Mouse (Mus musculus) right cerebral cortex, postnatal 14 days (tissue): Measurements from ENCODE around the gene Rdm1.

Source experiments
- DNase-seq: peaks from one replicate; pipeline ENCODE4 v3.0.0; 2022

Gene Rdm1

DNA sequence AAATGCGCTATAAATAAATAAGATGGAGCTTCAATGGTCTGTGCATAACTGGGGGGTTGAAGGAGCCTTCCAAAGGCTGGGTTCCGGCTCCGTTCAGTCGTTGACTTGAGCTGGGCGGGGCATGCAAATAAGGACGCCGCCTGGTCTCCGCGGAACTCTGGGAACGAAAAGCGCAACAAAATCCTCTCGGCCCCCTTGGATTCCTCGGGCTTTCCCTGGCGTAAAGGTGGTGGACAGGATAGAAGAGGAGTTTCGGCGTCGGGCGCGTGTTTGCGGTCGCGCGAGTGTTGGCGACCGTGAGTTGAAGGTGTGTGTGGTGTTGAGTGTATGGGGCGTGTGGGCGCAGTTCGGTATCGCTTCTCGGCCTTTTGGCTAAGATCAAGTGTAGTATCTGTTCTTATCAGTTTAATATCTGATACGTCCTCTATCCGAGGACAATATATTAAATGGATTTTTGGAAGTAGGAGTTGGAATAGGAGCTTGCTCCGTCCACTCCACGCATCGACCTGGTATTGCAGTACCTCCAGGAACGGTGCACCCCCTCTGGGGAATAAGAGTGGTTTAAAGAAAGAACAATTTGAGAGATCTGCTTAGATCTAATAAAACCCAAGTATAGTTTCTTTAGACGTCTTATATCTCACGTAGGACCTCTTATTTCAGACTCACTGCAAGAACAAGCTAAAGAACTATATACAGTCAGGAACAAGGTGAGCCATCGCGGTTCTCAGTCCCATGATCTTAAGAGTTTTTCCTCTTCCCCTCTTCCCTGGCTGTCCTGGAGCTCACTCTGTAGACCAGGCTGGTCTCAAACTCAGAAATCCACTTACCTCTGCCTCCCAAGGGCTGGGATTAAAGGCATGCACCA is 31.1 kb downstream of the Rdm1 start:
- peak; percentile 77 for DNase-seq

DNA sequence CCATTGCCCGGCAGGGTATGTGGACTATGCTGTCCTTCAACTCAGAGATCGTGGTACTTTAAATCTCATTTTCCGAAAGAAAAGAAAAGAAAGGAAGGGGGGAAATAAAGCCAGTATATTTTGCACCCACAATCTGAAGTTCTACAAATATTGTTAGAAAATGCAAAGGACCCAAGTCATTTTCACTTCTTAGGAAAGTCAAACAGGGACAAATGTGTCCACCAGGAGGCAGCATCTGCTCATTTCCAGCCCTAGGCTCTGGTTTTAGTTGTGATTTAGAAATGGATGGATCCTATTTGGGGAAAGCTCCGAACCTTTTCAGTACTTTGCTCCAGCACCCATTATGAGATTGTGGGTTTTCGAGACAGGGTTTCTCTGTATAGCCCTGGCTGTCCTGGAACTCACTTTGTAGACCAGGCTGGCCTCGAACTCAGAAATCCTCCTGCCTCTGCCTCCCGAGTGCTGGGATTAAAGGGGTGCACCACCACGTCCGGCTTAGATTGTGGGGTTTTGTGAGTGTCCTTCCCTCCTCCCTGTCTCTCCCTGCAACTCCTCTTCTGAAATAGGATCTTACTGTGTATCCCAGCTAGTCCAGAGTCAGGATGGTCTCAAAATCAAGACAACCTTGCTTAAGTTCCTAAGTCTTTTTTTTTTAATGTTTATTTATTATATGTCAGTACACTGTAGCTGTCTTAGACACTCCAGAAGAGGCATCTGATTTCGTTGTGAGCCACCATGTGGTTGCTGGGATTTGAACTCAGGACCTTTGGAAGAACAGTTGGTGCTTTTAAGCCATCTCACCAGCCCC is 32.0 kb downstream of the Rdm1 start:
- DNase-seq, result peak; percentile 59

DNA sequence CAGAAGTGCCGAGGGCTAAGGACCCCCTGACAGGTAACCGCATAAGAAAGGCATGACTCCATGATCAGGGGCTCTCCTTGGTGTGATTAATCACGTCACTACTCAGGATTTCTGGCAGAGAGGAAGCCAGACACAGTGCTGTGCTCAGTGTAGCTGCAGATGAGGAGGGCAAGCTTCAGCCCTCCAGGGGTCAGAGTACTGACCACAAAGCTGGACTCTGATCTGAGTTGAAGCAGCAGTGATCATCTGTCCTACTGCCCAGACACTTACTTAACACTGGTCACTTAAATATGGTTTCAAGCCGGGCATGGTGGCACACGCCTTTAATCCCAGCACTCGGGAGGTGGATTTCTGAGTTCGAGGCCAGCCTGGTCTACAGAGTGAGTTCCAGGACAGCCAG is 34.2 kb downstream of the Rdm1 start:
- DNase-seq, result no peak

DNA sequence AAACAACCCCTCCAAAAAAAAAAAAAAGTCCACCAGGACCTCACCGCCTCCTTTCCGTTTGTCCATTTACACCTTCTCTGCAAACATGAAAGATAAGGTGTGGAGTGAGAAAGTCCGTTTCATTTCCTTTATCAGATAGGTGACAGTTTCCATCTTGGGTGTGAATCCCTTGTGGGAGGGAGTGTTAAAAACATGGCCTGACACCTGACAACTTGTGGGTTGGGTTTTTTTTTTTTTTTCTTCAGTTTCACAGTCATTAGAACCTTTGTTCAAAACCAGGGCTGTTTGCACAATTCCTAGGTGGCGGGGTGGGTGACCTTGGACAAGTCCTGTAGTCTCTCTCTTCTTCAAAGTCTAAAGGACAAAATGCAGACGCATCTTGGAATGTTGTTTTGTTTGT is 34.8 kb downstream of the Rdm1 start:
- DNase-seq, result no peak

DNA sequence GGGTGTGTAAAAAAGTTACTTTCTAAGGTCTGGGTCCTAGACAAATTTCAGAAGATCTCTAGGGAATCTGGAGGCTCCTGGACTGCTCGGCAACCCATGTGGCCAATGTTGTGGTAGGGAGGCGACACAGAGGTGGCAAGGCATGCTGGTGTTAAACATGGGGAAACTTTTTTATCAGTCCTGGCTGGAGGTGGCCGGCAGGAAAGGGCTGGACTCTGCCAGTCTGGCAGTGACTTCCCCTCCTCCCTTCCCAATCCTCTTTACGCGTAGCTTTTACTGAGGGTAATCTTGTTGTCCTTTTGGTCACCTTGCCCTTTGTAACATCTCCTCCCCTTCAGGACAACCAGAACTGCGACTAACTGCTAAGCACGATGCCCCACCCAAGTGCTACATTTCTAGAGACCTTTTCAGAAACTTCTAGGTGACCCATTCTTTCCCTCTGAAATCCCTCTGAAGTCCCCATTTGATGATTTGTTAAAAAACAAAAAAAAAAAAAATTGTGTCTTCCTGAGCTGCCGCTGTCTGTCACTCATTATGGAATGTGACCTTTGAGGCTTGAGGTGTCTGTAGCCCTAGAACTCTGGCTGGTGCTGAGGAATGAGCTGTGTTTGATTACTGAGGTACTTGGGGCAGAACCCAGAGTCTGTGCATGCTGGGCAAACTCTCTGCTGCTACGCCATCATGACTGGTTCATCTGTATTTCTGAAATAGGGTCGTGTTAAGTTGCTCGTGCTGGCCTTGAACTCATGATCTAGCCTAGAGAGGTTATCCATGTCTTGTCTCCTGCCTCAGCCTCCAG is 36.4 kb downstream of the Rdm1 start:
- no peak for DNase-seq

DNA sequence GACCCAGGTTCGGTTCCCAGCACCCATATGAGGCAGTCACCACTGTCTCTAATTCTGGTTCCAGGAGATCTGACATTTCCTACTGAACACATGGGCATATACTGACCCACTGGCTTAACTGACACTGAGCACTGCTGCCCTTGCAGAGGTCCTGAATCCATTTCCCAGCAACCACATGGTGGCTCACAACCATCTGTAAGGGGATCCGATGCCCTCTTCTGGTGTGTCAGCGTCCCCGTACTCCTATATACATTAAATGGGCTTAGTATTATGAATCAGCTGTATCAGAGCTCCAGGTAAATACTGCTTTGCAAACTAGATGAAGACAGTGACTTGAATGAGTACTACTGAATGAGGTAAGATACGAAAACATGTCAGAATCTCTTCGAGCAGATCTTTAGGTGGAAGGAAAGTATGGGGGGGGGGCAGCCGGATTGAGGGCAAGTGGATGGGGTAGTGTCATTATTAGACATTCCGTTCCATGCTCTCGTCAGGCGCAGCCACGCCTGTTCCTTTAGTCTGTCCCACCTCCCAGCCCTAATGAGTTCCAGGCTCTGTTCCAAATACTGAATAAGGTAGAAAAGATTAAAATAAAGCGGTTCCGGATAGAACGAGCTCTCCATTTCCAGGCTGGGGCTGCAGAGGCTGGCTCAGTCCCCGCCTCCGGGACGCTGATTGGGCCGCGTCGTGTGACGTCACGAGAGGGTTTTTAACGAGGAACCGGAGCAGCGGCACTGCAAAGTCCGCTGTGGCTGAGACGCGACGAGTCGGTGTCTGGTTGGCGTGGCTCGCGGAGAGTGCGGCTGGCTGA is 38.0 kb downstream of the Rdm1 start, which contains the start of gene Arl4d:
Gene Arl4d (plus strand): TSS at position 717 of the 811 bp plus-strand sequence.
- DNase-seq, result peak; percentile 95

DNA sequence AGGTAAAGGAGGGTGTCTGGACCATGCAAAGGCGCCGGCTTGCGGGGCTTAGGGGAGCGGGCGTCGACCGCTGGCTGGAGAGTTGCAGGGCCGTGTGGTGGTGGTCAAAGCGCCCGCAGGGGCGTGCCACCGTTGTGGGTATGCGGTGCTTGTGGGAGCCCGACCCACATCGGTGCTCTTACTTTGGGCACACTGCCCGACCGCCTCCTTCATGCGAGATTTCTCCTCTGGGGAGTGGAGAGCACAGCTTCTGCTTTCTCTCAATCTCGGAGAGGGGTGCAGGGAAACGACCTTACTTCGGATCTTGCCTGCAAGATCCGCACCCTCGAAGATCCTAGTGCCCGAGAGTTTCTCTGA is 38.6 kb downstream of the Rdm1 start:
- peak; percentile 68 for DNase-seq

DNA sequence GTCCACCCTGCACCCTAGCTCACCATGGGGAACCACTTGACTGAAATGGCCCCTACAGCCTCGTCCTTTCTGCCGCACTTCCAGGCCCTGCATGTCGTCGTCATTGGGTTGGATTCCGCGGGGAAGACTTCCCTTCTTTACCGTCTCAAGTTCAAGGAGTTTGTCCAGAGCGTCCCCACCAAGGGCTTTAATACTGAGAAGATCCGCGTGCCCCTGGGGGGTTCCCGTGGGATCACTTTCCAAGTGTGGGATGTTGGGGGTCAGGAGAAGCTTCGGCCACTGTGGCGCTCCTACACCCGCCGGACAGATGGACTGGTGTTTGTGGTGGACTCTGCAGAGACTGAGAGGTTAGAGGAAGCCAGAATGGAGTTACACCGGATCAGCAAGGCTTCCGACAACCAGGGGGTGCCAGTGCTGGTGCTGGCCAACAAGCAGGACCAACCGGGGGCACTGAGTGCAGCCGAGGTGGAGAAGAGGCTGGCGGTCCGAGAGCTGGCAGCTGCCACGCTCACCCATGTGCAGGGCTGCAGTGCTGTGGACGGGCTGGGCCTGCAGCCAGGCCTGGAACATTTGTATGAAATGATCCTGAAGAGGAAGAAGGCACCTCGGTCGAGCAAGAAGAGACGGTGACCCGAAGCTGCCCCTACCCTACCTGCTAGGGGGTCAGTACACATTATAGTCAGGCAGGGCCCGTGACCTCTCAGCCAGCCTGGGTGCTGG is 39.8 kb downstream of the Rdm1 start:
- no peak for DNase-seq

DNA sequence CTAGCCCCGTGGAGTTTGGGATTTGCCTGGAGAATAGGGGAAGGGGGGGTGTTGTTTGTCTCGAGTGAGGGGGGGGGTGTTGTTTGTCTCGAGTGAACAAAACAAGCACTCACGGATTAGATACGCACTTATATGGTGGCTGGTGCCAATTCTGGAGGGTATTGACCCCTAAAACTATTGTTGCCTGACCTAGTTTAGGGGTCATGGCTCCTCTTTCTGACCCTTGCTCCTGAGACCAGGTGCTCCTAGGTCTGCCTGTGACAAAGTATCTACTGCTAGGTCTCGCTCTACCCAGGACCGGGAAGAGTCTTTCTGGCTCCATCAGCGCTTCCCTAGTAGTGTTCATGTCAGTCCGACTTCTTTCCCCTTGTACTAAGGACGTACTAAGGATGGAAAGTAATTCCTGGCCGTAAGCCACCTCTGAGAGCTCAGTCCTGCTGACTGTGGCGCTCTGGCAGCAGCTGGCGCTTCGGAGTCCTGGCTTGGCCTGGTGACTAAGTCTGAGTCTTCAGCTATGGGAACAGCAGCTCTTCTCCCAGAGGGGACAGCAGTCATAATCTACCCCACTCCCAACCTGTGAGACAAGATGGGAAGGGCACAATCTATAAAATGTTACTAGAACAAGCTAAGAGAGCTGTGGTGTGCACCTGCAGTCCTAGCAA is 41.0 kb downstream of the Rdm1 start:
- DNase-seq, result peak; percentile 54

DNA sequence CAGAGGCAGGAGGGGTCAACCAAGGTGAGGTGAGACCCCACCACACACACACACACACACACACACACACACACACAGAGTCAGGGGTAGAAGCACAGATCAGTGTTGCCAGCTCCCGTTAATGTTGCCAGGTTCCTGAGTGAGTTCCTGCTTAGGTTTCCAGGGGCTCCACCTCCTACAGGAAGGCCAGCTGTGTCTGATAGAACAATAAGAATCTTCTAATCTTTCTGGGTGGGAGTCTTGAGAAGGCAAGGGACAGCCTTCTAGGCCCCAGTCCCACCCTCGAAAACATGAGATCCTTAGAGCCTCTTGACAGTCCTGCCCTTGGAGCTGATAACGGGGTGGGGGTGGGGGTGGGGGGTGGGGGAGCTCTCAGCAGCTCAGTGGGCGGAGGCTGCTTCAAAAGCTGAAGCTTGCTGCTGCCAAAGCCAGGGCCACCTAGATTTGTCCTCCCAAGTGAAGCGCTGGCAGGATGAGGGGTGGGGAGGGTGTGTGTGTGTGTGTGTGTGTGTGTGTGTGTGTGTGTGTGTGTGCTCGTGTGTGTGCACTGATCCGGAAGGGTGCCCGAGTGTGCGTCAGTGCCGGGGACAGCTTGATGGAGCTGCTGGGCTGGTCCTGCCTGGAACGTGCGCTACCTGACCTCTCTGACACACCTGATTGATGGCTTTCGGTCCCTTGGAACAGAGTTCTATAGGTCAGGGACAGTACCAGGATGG is 41.7 kb downstream of the Rdm1 start:
- peak; percentile 32 for DNase-seq

DNA sequence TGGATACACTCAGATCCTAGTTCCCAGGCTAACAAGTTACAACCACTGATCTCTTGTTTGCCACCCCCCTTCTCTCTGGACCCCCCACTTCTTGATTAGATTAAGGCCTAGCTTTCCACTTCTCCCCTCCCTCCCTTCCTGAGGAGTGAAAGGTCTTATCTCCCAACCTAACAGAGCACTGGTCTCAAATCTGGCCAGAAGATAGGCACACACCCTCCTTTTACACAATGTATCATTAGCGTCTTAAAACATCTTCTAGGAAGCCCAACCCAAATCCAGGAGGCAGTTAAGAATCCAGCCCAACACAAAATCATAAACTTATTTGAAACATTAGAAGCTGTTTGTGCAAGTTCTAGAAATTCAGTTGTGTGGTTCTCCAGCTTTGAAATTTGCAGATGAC is 43.3 kb downstream of the Rdm1 start:
- DNase-seq, result no peak

DNA sequence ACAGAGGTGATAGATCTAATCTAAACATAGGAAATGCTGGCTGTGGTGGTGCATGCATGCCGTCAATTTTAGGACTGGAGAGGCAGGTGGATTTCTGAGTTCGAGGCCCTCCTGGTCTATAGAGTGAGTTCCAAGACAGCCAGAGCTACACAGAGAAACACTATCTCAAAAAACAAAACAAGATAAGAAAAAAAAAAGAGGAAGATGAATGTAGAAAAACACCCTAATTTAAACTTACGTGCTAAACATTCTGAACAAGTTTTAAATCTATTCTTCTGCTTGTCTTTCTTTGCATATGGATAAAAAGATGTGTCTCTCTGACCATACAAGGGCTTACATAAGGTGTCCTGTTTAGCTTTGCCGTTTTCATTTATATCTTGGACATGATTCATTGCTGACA is 44.3 kb downstream of the Rdm1 start:
- DNase-seq, result no peak

DNA sequence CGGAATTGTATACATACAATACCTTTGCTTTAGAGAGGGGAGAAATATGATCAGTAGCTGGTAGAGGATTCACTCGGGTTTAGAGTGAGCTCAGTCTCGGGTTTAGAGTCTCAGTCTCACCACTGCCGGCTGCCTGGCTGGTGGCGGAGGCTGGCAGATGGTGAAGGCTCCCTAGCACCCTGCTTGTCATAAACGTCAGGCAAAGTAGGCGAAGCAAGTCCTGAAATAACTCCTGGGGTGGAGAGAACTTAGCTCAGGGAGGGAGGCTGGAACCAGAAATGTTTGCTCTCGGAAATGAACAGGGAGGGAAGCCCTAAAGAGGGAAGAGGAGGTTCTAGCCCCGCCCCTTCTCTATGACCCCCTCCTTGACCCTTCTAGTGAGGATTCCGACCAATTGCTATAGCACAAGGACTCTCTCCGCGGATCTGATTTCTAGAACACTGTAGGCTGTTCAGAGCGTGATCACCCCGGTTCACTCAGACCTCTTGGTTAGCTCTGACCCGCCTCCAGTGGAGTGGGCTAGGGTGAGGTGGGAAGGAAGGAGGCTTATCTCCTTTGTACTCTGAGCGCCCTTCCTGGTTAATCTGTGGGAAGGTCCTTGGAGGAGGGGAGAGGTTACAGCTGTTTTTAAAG is 46.1 kb downstream of the Rdm1 start:
- DNase-seq, result peak; percentile 65

DNA sequence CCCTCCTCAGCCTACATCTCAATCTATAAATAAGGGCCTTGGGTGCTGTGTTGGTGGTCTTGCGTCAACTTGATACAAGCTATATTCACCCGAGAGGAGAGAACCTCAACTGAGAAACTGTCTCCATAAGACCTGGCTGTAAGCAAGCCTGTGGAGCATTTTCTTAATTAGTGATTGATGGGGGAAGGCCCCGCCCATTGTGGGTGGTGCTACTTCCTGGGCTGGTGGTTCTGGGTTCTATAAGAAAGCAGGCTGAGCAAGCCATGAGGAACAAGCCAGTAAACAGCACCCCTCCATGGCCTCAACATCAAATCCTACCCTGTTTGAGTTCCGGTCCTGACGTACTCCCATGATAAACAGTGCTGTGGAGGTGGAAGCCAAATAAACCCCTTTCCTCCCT is 47.1 kb downstream of the Rdm1 start:
- DNase-seq, result no peak

DNA sequence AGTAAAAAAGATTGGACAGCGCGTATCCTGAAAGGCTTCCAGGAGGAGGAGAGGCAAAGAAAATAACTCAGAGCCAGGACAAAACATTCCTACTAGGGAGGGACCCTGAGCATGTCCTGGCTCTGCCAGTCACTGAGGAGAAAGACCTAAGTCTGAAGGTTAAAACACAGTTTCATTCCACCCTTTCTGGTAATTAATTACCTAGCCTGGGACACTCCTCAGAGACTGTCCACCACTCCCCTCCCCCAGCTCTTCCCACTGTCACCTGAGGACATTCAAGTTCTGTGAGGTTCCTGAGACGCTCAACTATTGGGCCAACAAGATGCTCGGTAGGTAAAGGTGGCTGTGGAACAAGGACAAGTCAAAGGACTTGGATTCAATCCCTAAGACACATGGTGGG is 48.4 kb downstream of the Rdm1 start:
- no peak for DNase-seq

DNA sequence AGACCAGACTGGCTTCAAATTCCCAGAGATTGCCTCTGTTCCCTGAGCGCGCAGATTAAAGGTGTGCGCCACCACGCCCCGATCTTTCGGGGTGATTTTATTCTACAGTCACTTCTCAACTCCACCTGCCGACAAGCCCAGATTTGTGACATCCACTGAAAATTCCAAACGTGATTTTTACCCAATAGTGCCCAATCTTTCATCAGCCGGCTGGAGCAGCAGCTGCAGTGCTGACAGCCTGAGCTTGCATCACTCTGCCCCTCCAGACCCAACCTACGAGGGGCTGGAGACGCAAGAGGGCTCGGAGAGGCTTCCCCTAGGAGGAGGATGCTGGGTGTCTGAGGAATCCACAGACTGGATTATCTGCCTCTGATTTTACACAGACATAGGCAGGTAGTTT is 50.7 kb downstream of the Rdm1 start:
- DNase-seq, result no peak

DNA sequence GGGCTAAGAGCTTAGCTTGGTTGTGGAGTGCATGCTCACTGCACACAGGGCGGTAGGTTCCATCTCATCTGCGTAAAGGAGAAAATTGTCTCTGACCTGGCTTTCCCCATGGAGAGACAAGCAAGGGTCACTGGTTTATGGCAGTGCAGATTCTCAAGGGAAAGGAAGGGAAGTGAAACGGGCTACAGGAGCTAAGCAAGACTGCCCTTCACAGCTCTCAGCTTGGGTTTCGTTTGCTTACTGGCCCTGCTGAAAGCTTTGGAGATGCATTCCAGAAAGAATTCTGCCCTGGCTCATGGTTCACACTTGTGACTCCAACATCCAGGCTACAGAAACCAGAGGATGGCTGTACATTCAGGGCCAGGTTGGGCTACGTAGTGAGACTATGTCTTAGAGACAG is 51.8 kb downstream of the Rdm1 start:
- DNase-seq, result no peak

DNA sequence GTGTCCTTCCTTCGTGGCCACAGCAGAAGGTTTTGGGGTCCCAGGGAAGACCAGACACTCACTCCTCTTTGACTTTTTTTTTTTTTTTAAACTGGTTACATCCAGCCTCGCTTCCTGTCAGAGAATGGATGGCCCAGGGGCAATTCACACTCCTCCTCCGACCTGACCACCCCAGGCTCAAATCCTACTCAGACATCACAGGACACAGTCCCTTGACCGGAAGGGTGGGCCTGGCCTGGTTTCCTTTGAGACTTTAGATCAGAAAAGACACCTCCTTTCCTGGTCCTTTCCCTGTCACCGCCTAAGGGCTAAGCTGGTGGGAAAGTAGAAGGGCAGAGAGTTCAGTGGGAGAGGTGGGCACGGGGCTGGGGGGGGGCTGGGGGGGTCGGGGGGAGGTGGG is 52.9 kb downstream of the Rdm1 start:
- no peak for DNase-seq

DNA sequence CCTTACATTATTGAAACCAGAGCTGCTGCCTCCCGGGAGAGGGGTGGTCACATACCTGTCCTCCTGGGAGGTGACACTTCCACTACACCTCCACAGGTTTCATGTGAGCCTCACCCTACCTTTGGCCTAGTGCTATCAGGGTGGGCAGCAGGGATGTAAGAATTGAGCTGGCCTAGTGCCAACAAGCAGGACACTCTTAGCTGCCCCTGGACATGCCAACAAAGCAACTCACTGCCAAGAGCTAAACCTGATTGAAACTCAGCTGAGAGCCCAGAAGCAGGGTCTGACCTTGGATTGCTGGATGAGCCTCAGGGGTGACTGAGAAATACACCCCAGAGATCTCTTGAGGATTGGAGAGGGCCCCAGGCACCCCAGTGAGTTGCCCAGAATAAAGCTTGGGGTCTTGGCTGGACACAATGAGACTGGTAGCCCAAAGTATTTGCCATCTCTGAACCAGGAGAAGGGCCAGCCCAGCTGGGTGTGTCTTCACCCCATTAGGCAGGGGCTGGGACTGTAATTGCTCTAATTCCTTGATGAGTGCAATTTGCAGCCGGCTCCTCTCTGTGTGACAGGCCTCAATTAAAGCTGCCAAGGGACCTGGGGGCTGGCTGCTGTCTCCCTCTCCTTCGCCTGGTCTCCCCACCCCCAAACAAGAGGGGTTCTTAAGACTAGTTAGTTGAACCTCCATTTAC is 53.8 kb downstream of the Rdm1 start:
- DNase-seq, result no peak
